Mouse (Mus musculus): ENCODE measurements around the gene Mlh1. TPM values are rescaled to one million over a fixed set of nuclear protein-coding genes. Genes with fewer than 3 reads are reported as not detected.

The Mlh1 gene
- polyA plus RNA-seq, 1 experiment from 2014 or later, result 24.8 TPM

DNA sequence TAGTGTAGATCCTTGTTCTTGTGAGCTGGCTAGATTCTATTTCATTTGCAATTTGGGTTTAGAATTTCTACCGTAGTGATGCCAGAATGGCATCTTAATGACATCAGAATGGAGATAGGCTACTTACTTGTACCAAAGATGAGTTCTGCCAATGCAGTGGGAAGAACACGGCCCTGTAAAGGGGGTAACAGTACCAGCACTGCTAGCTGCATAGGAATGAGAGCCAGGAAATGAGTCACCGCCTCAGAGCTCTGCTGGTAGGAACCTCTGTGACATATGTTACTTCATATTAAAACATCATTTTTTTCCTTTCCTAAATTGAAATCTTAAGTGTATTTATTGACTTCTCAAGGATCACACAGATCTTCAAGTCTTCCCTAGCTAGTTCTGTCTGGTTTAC lies 89.4 kb downstream of the Mlh1 start:
- H3K27ac ChIP-seq (replicated peaks), result no peak overlapping the region
- no peak overlapping the region for H3K9ac ChIP-seq
- H3K27me3 ChIP-seq, result no peaks in the 10 kb centered on the region
- 68% methylated on average over 3 of the region's 3 CpGs for WGBS
- no peaks in the 10 kb centered on the region for H3K9me3 ChIP-seq
- no peak overlapping the region for H3K4me2 ChIP-seq
- H3K36me3 ChIP-seq, result no peaks in the 10 kb centered on the region
- peaks cover 17% of the 10 kb centered on the region for H3K4me1 ChIP-seq (replicated peaks)
- ATAC-seq (ENCODE audit: low FRiP score, low read depth), result no peak
- H3K4me3 ChIP-seq, result no peak overlapping the region

DNA sequence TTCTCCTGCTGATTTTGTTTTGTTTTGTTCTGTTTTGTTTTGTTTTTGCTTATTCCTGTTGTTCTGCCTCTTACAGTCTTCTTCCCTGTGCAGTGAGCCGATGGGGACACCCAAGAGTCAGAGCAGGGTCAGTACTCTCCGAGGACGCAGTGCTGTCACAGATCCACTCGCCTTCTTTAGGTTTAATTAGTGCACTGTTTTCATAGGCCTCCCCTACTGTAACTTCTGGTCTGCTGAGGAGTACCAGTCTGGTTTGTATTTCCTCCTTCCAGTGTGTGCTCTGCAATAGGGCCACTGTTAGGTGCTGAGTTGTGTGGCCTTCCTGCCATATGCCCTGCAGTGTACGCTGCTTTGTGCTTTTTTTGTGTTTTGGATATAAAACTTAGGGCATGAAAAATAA lies 92.6 kb downstream of the Mlh1 start:
- no peak for ATAC-seq (ENCODE audit: low FRiP score, low read depth)
- H3K9me3 ChIP-seq, result no peaks in the 10 kb centered on the region
- WGBS, result 82% methylated on average over 5 of the region's 5 CpGs
- H3K4me3 ChIP-seq, result no peak overlapping the region
- no peaks in the 10 kb centered on the region for H3K36me3 ChIP-seq
- no peak overlapping the region for H3K9ac ChIP-seq
- peaks cover 6% of the 10 kb centered on the region; the same call in 1 of the 2 replicates for H3K4me1 ChIP-seq (replicated peaks)
- no peak overlapping the region for H3K4me2 ChIP-seq
- no peak overlapping the region for H3K27ac ChIP-seq (replicated peaks)
- no peaks in the 10 kb centered on the region for H3K27me3 ChIP-seq

Other genes with a start within 250 kb of the Mlh1 start
- 0.66 and 1.2 TPM in 2 replicates for gene Ccrl2, start 214.3 kb downstream of the Mlh1 start, polyA plus RNA-seq (2015; fragmentation: Nextera tagmentation; extraction: Ambion mirVana)
- gene Lrrfip2, start 154.2 kb downstream of the Mlh1 start, polyA plus RNA-seq (2015; fragmentation: Nextera tagmentation; extraction: Ambion mirVana), result 45.9 and 47.8 TPM in 2 replicates
- 54.2 and 55.7 TPM in 2 replicates for gene Epm2aip1, start 138 bp upstream of the Mlh1 start, polyA plus RNA-seq (2015; fragmentation: Nextera tagmentation; extraction: Ambion mirVana)
- gene Trank1, start 39.9 kb upstream of the Mlh1 start, polyA plus RNA-seq (2015; fragmentation: Nextera tagmentation; extraction: Ambion mirVana), result 10.7 and 11.0 TPM in 2 replicates
- 6.7 and 7.6 TPM in 2 replicates for gene Dclk3, start 167.3 kb upstream of the Mlh1 start, polyA plus RNA-seq (2015; fragmentation: Nextera tagmentation; extraction: Ambion mirVana)